Mouse (Mus musculus) thymus, postnatal 36 days (tissue): ENCODE results near the gene Alk.

Experiments used
- DNase-seq, 2 experiments: peaks; one replicate each; pipeline ENCODE4 v3.0.0; 2022; ENCODE audit warnings: mixed read lengths in 2 of 2

The Alk gene

DNA sequence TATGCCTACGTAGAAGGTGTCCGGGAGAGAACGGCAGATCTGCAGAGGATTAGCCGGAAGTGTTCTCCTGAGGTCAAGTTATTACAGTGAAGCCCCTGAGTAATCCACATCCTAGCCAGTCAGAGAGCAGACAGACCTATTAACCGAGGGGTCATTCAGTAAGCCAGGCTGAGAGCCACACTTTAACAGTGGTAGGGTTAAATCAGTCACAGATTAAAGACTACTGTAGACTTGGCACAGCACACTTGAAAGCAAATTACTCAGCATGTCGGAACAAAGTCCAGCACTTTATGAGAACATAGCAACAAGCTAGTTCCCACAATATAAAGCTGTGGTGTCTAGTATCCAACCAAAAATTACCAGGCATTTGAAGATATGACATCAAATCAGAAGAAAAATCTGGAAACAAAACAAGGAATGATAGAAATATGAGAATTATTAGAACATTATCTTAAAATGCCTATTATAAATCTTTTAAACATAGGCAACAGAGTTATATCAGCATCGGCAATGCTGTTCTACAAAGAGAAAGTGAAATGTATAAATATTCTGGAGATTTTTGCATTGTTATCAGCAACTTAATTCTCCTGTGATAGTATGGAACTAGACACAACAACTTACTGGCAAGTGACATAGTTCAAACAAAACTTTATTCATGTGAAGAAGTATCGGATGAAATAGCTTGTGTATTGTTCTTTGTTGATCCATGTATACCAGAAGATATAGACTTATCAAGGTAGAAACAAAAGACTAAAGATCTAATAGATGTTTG, 472.1 kb downstream of the Alk start:
- DNase-seq: no peak

DNA sequence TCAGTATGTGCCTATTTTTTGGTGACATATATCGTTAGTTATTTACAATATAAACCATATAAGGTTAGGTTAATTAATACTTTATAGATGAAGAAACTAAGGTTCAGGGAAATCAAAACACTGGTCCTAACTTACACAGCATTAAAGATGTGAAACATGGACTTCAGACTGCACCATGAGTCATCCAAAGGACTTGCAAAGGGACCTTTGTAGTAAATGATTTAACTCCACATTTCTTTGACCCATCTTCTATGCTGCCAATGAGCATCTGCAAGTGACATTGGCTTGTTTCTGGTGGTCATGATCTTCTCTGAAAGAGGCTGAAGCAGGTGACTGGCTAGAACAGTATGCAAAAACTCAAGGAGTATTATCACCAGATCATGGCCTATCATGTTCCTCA, 482.8 kb downstream of the Alk start:
- no peak for DNase-seq

DNA sequence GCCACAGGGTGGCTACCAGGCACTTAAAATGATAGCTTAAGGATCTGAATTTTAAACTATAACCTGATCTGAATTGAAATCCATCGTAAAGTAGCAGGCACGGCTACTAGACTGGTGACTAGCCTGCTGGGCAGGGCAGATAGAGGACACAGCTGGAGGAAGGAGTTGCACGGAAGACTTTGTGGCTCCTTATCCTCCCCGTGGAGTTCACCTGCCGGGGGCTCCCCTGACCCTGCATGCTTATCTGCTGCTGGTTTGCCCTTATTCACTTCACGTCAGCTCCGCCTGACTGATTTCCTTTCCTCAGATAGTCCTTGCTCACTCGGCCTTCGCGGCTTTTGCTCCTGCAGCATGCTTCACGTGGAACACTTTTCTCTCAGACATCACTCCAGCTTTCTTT, 484.1 kb downstream of the Alk start:
- DNase-seq: no peak

DNA sequence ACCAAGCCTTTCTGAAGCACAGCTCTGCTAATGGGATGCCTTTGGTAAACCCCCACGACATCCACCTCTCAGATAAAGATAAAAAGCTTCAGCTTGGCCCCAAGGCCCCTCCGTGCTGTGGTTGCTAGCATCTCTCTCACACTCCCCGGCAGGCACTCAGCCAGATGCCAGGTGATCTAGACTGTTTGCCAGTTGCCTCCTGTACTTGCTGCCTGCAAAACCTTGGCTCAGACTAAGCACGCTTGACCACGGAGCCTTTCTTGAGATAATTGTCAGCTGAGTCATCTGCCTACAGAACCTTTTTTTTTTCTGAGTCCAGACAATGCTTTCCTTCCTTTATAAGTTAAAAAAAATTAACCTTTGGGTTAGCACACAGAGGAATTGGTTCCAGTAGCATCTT, 486.1 kb downstream of the Alk start:
- no peak for DNase-seq

DNA sequence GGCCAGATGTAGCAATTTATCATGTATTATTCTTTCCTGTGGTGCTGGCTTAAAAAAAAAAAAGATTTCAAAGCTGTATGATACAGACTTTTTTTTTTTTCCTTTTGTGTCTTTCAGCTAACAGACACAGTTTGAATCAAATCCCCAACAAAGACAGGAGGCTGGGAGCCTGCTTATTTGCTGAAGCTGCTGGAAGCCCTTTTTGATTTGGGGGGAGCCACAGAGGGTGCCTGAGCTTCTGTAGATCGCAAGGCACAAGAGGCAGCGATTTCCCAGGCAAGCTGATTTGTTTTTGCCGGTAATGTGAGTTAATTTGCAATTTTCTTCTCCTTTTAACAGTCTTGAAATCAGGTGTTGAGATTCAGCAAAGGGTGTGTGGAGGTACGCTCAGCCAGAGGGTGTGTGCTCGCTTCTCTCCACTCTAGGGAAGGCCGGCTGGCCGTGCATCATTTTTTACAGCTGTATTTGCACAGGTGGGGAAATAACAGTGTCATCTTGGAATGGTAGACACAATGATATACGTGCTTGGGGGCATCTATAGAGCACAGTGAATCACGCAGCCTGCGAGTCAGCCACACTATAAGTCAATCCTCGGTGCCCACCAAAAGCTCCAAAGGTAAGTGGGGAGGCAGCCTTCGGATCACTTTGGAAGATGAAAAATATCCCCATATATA, 489.0 kb downstream of the Alk start:
- DNase-seq: no peak

DNA sequence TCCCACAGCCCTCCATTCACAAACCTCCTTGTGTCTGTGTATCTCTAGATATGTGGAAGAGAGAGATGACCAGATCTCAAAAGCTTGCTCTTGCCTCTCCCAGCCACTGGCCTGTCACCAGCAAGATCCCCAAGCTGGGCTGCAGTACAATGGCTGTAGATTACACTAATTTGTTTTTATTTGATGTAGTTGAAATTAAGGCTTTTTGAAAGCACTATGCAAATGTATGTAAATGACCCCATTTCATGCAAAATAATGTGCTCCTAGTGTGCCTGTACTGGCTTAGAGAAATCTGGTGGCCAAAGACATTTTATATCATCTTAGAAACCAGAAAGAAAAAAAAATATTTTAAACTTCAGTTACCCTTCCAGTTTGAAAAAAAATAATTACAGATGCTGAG, 492.4 kb downstream of the Alk start:
- DNase-seq: no peak

DNA sequence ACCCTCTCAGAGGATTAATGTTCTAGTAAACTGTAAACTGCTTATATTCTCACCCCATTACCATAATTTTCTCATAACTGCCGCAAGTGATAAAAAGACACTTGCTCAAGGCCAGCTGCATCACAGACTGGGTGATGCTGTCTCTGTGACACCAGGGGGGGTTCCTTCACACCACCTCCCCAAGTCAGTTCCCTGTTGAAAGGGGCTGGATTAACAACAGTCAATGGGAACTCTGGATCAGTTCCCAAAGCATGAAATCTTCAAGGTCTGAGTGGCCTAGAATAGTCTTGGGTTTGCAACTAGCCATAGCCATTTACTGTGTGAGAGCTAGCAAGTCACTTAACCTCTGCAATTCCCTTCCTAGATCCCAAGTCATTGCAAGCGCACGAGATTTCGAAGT, 492.9 kb downstream of the Alk start:
- DNase-seq: no peak

DNA sequence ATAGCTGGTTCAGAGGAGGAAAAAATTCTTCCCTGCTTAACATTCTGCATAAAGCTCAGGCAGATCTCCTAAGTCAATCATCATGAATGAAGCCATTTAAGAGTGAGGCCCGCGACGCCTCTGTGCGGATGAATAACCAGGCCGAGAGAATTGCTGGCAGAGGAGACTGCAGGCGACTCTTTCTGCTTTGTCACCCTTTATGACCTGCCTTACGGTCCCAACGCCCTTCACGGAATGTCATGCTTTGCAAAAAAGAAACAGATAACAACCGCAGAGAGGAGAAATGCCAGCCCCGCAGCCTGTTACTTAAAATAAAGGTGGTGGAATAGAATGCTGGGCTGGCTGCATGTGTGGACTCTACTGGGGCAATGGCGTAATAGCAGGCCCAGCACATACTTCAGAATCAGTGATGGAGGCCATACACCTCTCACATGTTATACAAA, 517.1 kb downstream of the Alk start:
- DNase-seq: no peak

DNA sequence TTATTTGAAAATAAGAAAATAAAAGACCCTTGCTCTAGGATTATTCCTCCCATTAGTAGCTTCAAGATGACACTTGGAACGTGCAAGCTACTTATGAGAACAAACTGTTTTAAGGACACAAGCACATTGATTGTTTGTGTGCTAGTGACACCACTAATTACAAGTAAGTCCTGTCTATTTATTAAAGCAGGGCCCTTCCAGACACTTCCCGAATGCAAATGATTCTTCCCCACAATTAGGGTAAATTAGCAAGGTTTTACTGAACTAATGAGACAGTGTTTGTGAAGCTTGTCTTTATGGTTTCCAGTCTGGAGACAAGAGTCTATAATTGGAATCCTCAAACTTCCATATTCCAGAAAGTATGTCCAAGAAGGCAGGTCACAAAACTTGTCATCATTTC, 523.0 kb downstream of the Alk start:
- DNase-seq: no peak

DNA sequence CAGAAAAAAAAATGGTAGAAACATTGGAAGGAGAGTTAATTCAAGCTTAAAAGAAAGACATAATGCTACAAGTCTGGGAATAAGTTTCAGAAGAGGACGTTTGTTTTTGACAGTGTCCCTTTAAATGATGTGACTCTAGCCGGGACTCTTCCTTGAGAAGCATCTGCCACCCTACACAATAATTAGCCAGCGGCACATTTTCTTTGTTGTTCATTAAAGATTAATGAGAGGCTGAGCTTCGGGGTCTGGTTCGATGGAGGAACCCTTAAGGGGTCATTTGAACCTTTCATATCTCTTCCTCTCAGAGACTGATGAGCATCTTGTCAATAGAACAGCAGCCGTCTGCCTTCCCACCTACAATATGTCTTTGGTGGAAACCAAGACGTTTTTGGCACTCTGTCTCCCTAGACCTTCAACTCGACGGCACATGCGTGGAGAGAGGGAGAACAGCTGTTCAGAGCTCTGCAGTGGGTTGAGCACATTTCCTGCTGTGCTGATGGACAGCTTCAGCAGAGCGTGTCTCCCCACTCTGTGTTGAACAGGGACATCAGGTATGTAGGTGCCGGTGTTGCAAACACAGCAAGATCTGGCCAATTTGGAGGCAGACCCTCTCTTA, 528.0 kb downstream of the Alk start:
- DNase-seq: no peak

DNA sequence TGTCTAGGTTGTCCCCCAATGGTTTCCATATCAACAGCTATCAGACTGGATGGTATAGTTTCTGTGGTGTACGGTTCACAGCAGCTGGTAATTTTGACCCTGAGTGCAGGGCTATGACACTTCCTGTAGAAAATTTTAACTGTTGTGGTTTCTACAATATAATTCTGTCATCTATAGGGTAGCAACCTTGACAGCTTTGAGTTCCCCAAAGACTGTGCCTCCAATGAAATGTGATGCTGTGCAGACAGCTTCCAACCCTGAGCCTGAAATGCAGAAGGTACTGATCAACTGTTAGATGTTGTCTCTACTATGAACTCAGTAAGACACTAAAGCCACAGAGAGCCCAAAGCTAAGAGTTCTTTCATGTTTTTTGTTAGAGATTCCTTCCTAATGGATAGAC, 532.6 kb downstream of the Alk start:
- no peak for DNase-seq

DNA sequence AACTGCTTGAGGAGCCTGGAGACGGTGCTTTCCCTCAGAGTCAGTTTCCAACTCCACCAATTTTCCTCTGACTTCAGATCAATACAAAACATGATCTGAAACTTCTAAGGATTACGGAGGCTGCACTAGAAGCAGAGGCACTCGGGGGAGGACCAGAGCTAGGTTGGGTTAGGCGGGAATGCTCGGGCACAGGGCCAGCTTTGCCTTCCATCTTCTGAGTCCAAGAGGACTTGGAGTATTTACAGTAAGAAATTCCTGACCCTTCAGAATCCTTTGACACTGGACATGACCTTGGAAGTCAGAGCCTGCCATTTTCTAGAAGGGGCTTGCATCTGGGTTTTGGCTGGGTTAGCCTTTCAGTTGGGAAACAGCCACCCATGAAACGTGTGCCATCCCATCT, 536.3 kb downstream of the Alk start:
- no peak for DNase-seq

DNA sequence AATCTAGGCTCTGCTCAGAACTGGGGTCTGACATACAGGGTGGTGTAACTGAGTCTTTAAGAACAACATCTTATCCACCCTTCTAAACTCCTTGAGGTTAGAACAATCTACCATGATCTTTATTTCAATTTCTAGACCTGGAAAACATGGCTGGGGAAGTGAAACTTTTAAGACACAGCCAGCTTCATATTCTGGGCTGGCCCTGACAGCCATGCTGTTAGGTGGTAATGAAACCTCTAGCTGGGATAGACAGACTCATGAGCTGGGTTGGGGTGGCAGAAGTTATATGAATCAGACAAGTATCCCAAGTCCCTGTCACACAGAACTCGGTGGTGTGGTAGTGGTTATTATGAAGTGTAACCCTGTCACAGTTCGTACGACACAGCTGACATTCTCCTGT, 541.4 kb downstream of the Alk start:
- DNase-seq: no peak

DNA sequence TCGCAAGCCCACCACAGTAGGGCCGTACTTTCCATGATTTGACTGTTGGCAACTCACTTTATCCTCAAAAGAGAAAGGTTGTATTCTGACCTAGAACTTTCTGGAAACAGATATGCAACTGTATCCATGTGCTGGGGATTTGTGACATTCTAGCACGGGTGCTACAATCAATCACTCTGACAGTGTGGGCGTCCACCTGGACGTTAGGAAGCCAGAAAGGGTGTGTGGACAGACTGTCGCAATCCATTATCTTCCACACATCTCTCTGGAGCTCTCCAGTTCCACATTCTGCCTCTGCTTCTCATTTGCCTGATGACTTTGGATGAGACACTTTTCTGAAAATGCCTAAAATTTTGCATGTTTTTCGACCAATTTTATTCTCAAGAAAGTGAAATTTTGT, 545.1 kb downstream of the Alk start:
- DNase-seq: no peak

DNA sequence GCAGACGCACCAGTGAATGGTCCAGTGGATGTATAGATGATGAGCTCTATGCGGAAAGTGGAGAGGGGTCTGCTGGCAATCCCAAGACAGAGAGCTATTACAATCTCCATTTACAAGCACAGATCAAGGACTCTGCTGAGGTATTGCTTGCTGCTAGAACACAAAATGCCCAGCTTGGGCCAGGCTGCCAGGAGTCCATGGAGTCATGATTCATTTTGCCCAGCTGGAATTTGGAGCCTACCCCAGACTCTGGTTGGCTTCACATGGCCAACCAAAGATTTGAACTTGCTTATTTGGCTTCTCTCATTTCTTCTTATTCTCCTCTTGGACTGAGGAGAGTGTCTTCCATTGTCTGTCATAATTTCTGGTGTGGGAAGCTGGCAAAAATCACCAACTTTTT, 558.8 kb downstream of the Alk start:
- DNase-seq: no peak

DNA sequence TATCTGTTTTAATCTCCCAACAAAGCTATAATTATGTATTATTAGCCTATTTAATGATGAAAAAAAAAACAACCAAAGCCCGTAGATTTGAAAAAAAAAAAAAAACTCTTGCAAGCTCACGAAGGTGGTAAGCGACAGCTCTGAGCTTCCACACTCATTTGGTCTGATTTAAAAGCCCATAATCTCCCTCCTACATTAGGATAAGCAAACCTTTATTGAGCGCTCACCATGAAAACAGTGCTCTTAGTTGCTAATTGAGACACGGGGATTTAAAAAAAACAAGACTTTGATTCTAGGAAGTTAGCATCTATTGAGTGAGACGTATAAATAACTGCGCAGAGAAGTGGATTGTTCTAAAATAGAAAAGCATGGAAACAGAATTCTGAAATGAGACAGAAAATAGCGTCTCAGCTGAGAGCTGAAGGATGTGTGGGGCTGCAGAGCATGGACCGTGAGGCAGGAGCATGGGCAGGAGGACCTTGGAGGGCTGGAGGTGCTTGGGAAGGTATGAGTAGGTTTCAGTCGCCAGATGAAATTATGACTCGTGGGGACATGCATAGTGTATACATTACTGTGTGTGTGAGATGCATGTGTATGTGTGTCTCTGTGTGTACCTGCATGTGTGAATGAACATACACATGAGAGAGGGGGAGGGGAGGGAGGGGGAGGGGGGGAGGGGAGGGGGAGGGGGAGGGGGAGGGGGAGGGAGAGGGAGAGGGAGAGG, 560.6 kb downstream of the Alk start:
- DNase-seq: no peak

DNA sequence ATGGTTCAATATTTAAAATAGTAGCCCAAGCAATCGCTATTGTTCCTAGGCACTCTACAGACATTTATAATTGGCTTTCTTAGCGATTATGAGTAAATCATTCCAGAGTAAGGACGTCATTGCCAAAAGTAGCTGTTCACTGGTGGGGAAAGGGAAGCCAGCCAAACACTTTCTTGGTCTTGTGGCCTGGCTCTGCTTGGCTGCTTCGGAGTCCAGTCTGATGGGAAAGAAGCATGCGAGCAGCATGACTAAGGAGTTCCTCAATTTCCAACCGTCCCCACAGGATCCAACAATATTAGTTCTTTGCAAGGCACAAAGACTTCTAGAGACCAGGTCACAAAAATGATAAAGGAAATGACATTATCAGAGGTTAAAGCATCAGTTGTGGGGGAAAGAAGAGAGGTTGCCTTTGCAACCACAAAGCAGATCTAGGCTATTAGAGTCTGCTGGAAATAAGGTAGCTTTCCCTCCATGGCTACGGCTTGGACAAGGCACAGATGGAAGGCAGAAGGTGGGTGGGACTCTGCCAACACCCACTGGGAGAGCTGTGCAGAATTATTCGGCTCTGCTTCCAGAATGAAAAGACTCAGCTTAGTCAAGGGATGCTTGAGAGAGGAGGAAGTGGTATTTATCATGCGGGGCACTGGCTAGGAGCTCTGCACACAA, 561.3 kb downstream of the Alk start:
- DNase-seq: no peak

DNA sequence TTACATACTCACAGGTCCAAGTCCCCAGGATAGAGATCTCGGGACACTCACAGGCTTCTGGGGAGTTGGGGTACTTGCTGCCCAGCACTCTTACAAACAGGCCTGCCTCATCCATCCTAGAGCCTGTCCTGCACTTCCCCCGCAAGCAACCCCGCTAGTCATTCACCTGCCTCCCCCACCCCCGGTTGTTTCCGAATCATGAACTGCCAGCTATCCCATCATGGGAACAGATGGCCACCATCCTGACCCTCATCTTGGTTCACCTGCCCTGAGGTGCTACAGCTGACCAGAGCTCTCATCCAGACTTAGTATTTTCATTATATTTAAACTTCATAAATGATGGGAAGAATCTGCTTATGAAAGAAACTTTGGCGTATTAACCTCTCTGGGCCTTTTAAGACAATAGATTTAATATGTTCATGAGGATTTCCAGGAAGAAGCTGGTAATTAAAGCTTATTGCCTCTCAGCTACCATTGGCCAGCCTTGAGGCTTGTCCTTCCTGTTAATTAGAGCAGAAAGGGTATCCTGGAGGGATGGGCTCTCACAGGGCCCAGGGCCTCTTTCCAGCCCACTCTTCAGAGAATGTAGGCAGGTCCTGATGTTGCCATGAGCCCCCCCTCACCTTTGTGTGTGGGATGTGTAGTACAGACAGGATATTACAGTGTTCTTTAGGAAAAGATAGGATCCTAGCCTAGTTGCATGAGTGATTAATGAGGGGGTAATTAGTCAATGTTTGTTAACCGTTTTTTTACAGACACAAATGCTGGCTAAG, 565.1 kb downstream of the Alk start:
- no peak for DNase-seq

DNA sequence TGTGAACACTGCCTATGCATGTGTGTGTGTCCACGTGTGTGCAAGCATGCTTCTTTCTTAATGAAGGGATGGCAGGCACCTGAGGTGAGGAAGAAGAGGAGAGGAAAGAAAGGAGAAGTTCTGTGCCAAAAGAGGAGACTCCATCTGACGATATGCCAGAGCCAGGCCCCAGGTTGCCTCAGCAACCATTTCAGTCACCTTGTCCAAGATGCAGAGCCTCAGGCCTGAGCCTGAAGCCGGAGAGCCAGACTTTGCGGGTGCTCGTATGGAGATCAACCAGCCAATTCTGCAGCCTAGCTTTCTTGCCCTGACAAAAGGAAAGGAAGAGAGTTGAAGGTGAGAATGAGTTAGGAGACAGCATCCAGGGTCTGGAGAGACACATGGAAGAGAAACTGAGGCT, 566.1 kb downstream of the Alk start:
- no peak for DNase-seq

DNA sequence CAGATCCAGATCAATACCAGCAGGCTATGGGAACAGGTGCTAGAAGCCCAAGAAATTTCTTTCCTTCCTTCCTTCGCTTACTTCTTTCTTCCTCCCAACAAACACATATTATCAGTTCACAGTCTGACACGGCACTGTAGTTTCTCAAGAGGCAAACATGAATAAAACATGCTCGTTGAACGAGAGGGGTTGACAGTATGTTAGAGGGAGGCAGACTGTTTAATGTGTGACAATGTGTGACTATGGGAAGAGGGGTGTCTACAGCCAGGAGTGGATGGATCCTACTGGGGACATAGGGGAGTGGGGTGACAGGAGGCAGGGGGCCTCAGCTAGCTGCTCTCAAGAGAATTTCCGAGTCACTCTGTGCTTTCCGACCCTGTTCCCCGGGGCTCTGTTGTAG, 573.8 kb downstream of the Alk start:
- no peak for DNase-seq

DNA sequence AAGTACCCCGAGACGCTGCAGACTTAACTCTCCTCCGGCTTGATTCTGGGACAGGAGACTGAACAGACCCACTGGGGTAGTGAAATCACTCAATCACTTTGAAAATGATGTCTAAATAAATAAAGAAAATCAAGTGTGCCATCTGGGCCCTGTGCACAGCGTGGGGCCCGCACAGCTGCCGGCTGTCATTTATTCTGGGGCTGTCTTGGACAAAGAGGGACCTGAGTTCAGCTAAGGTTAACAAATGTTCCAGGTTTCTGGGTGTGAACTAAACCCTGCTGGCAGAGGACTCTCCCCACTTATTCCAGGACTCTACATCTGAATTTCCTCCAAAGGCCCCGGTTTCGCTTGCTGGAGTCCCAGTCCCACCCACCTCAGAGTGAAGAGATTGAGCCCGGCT, 581.1 kb downstream of the Alk start:
- DNase-seq: no peak
